Mouse (Mus musculus) cerebellum, adult 9-11 months (tissue): ENCODE measurements at regions not wholly inside any gene's neighbourhood (a gene's known extent, or its start where the extent isn't known, plus 50 kb on each side); places are given as distances from the start of the nearest gene placed in this dataset.

ENCODE experiments used
- DNase-seq: peaks from one replicate; pipeline ENCODE4 v3.0.0; 2022

DNA sequence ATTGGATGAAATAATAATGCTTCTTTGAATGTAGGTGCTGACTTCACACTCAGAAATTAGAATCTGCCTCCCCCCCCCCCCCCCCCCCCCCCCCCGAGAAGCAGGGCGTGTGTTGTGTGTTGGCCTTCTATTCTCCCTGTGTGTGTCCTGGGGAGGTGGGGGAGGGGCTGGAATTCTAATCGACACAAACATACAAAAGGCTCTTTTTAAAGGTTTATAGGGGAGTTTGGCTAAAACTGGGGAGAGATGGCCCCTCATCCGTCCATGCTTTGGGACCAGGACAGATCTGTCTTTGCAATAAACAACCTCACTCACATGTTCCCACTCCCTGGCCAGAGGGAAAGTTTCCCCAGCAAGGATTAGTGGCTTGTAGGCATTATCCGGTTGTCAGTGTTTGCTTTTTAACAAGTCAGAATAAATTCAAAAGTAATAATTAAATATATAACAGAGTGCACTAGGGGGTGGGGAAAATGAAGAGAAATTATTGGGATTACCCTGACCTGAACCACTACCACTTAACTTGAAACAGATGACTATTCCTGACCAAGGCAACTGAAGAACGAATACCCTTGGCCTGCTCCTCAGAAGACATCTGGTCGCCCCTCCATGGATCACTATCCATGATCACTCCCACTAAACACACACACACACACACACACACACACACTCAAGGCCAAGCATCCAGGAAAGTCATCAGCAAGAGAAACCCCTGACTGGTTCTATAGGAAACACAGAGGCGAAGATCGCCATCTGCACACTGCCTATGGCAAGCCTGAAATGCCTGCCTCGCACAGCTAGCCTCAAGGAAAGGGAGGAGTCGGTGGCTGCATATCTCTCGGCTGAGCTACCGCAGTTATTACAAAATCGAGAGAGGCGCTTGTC, 223.5 kb upstream of the Rgma start:
- no peak for DNase-seq

DNA sequence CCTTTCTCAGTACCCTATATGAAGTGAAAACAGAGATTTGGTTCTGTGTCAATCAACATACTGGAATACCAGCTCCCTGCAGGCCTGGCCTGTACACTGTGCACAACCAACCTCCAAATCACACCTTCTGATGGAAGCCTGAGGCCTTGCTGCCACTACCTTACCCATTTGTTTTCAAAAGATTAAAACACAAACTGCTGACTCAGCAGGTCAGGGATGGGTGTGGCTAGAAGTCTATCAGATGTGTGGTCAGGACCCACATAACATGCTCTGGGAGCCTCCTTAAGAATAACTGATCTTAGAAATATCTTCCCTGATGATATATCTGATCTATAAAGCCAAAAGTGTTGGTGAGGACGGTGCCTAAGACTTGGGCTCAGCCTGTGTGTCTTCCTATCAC, 221.6 kb upstream of the Rgma start:
- DNase-seq = no peak

DNA sequence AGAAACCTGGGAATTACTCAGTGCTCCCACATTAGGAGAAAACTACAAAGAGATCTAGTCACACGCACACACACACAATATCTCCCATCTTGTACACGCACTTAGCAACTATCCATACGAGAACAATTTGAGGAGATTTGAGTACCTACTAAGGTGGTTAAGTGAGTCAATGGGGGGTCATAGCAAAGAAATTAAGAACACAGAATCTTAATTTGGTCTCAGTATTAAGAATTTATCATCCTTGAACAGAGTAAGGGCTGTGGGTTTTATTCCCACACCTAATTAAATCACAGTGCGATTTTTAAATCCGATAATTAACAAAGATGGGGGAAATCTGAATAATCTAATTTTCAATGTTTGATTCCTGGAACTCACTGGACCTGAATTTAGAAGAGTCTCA, 216.5 kb upstream of the Rgma start:
- no peak for DNase-seq

DNA sequence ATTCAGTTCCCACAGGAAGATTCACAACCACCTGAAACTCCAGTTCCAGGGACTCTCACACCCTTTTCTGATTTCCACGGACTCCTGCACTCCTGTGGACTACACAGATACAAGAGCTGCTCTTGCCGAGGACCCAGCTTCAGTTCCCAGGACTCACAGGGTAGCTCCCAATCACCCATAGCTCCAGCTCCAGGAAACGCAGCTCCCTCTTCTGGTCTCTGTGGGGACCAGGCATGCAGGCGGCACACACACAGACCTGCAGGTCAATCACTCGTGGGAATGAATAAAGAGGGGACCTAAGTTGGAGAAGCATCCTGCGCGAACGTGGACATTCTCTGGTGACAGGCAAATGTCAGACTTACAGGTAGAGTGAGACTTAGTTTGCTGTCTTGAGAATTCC, 214.3 kb upstream of the Rgma start:
- no peak for DNase-seq

DNA sequence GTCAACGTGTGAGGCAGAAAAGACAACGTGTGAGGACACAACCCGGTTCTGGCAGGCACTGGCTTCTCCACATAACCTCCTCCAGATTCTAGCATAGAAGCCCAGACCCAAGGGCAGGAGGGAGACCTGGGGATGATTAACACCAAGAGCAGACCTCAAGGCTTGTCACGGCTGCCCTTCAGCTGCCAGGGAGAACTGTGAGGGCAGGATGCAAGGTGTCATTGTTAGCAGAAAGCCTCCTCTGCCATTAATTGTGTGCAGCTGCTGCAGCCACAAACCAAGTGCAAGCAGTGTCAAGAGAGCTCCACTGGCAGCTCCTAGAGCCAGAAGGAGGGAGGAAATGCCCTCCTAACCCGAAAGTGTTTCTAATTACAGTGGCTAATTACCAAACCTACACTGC, 211.6 kb upstream of the Rgma start:
- no peak for DNase-seq

DNA sequence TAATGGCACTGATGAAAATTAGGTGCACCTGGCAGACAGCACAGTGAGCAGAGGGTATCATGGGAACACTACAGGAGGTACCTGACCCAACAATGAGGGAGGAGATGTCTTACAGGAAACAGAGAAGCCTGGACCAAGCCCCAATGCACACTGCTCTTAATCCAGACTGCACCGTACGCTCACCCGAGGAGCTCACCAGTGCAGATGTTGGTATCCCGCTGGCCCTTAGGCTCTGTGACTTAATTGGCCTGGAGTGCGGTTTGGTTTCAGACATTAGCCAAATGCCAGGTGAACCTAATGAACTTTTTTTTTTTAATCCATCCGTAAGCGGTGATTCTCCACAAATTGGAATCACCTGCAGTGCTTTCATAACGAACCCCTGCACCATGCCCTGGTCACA, 209.8 kb upstream of the Rgma start:
- no peak for DNase-seq

DNA sequence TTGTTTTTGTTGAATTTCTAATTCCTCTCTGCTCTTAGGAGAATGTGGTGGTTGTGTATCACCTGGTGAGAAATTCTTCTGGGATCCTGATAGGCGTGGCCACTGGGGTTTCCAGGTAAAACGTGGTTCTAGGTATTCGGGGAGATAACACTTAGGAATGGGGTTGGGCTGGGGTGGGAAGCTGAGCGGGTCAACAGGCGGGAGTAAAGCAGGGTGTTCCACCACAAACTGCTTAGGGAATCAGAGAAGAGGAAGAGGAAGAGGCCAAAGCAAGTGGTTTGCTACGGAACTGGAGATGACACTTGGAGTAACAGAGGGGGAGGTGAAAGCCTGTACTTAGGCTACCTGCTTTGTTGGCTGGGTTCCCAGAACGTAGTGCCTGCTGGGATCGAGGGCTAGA, 205.9 kb upstream of the Rgma start:
- no peak for DNase-seq

DNA sequence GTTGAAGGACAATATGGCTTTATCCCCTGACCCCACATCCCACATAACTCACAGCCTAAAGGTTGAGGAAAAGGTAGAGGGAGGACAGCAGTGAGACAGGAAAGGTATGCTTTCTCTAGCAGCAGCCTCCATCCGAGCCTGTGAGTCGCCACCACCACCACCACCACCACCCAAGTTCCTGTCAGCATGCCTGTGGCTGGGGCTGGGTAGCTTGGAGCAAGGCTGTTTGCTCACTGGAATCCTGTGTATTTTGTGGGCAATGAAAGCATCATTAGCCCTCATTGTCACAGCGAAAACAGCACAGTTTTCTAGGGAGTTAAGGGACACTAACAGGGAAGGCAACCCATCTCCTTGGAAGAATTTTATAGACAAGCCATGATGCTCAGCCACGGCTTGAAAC, 202.7 kb upstream of the Rgma start:
- DNase-seq = no peak

DNA sequence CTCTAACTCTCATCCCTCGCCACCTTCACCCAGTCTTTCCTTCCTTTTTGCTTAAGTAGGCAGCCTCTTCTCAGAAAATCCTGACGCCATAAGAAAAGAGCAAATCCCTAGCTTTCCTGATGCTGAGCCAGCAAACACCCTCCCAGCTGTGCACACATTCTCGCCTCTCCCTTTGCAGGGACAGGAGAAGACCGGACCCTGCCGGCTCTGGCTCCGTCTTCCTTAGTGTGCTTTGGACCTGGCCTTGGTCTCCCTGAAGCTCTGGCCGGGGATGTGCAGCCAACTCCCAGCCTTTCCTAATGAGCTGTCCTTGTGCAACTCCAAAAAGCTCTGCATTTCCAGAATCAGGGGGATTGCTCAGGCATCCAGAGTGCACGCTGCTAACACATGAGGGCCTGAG, 191.5 kb upstream of the Rgma start:
- no peak for DNase-seq

DNA sequence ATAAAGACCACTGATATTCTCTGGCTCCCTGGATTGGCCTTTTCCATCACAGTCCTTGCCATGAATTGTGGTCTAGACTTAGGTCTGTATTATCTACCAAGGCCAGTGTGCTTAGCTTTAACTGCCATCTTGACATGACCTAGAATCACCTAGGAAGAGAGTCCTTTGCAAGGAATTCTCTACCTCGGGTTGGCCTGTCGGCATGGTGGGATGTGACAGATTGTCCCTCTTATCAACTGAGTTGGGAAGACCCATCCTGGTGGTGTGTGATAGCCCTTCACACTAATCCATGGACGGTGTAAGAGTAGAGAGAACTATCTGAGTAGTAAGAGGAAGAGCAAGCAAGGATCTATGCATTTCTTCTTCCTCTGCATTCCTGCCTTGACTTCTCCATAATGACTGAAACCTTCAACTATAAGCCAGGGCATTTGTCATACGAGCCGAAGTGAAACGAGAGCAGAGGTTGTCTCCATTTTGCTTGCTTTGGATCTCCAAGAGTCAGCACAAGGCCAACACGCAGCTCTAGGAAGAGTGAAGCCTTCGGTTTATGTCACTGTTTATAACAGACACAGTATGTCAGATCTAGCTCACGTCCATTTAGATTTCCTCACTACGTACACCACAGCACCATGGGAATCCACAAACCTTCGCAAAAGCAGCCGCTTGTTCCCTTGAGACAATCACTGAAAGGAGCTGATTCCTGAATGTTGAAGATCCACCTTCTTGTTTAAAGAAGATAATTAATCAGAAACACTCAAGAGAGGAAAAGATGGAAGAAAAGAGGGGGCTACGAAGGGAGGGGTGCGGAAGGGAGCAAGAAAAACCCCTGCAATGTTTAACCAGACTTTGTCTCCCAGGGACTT, 190.9 kb upstream of the Rgma start:
- no peak for DNase-seq

DNA sequence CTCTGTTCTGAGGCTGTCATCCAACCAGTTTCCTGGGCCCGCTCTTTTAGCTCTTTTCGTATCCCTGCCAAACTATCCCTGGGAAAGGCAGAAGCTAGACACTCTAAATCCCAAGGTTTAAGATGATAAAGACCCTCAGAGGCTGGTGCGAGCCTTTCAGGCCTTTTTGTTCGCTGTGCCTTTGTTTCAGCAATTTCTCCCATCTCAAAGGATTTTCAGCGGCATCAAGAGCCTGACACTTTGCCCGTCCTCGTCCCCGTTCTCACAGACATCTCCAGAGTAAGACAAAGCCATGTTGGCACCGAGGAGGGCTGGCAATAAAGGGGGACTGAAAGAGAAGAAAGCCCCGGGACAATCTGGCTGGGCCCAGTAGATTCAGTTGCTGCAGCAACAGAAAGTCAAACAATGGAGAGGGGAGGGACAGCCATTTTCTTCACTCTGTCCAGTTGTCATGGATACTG, 190.2 kb upstream of the Rgma start:
- peak; percentile 58 for DNase-seq

DNA sequence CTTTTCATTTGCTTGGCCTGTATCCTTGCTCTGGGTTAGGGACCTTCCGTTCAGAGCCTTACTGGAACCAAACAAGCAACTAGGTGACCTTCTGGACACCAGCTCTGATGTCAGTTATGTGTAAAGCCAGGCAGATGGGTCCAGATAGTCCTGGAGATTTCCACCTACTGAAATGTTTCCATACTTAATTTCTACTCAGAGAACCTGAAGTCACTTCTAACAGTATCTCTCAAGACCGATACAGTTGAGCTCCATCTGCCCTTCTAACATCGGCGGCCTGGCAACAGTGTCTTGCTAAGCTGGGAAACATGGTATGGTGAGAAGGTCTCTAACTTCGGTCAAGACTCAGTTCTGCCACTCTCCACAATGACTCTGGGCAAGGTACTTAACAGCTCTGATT, 189.7 kb upstream of the Rgma start:
- DNase-seq = no peak

DNA sequence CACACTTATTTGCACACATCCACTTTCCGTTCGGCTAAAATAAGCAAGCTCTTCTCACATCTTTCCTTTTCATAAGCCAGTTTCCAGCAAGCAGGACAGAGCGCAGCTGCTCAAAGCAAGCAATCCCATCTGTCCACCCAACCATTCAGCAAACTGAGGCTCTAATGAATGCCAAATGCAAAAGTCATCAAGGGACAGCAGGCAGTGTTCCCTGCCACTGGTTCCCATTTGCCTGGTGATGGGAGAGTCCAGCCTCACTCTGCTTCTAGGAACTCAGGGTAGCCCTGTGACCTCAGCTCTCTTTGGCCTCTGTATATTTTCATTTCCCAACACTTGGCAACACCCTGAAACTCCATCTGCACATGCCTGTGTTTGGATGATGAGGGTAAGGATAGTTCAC, 188.8 kb upstream of the Rgma start:
- no peak for DNase-seq

DNA sequence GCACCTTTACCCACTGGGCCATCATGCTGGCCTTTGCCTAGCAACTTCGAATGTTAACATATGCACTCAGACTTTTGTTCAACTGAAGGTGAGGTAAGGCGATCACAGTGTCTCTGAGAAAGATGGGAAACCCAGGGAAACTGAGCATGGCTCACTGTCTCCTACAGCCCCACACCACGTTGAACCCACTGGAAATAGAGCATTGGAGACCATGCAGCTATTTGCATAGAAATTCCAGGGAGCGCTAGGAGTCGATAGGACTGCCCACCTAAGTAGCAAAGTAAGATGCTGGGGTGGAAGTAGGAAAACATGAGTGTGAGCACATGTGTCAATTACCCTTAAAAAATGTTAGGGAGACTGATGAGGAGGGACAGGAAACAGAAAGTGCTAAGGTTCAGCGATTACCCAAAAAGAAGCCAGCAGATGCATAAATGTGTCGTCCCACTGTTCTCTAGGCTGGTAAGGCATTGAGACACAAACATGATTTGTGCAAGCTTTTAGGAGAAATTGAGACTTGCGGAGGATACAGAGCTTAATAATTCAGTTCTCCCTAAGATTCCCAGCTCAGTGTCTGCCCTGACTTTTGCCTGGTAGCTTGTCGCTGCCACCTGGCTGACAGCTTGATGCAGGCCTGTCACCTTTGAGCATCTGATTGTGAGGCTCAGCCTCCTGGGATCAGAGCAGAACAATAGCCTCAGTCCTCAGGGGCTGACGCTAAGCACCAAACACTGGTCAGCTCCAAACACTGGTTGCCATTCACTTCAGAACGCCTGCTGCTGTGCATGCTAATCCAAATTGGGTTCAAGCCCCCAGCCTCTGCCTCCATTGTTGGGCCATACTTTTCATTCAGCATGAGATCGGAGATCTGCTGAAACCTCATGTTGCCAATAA, 183.7 kb upstream of the Rgma start:
- no peak for DNase-seq

DNA sequence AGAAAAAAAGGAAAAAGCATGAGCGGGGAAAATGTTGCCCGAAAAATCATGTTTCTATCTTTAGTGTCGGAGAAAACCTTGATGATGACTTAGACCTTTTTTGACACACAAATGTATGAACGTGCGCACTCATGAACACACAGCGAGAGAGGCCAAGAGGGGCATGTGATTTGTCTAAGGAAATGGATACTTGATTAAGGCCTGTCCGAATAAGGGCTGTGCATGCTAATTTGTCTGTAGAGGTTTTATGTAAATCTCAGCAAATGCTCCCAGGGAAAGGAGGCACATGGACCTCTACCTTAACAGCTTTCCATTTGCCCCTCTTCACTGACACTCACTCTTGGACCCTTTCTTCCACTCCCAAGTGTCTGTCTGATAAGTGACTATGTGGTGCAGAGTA, 182.5 kb upstream of the Rgma start:
- no peak for DNase-seq

DNA sequence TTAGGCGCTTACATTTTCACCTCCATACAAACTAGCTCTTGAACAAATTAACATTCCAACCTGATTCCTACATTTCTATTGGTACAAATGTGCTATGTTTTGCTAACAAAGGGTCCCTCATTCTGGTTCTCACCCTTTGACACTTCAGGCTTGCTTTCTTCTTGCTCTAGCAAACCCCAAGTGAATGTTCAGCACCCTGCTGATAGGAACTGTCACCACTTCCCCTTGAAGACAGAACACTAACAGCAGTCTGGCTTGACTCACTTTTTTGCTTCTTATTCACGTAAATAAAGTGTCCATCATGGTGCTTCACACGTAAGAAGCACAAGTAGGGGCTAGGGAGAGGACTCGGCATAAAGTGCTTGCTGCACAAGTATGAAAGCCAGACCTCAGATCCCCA, 180.0 kb upstream of the Rgma start:
- no peak for DNase-seq

DNA sequence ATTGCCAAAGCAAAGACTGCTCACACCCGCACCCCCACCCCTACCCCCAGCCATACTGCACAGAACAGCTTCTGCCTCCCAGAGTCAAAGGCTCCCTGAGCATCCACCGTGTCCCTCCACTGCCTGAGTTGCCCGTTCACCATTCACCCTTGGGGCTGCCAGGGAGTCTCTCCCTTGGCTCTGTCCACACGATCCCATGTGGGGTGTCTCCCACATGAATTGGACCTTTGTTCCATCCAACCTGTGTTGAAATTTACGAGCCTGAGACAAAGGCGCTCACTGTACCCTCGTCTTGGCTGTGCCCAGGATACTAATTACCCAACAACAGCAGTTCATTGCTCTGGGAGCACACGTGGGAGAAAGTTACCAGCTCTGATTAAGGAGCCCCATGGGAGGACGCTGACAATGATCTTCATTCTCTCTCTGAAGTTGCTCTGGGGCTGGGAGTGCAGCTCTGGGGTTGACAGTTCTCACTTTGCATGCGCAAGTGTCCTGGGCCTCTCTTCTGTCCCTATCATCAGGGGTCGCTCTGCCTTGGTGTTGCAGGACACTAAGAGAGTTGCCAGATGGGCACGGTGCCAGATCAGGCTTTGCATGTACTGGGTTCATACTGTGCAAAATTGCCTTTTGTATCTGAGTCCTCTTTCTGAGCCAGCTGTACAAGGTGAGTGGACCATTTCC, 178.3 kb upstream of the Rgma start:
- DNase-seq = peak; percentile 41

DNA sequence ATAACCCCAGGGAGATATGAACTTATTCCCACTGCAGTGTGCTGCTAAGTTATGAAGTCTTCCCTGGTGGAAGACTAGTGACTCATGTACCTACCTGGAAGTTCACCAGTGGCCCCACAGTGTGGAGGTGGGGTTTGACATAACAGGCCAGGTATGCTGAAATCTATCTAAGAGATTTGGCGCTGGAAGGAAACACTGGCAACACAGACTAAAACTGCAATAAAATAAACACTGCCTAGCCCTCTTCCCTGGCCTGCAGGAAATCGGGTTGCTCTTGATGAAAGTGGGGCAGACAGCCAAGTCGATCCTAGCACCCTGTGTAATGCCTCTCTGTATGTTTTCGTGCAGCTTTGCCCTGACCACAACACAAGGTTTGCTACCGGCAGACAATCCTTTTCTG, 177.2 kb upstream of the Rgma start:
- DNase-seq = no peak

DNA sequence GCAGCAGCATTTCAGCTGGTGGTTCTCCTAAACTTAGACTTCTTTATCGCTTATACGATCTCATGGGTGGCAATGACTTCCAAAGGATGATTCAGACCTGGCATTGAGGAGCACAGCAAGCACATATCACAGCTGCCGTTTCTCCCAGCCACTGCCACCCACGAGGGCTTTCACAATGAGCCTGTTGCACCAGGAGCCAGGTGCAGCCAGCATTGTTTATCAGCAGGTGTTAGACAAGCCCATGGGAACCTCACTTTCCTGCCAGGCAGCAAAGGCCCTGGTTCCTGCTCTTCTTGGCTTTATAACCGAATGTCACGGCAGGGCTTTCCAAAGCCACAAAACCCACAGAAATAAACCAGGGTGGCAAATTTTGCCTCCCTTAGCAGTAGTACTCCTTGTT, 175.3 kb upstream of the Rgma start:
- DNase-seq = no peak

DNA sequence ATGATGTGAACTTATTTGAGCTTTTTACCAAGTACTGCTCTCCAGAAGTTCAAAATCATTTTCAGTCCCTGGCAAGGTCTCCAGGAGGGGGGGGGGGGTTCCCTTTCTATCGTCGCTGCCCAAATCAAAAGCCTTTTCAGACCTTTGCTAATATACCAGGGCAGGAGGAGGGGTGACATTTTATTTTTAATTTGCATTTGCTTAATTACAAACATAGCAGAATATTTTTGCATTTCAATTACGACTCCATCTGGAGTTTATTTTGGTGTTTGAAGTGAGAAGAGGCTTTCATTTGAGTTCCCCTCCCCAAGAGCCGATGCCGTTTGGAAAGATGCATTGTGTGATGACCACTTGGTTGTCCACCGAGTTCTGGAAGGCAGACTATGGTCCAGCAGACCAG, 174.0 kb upstream of the Rgma start:
- DNase-seq = no peak

DNA sequence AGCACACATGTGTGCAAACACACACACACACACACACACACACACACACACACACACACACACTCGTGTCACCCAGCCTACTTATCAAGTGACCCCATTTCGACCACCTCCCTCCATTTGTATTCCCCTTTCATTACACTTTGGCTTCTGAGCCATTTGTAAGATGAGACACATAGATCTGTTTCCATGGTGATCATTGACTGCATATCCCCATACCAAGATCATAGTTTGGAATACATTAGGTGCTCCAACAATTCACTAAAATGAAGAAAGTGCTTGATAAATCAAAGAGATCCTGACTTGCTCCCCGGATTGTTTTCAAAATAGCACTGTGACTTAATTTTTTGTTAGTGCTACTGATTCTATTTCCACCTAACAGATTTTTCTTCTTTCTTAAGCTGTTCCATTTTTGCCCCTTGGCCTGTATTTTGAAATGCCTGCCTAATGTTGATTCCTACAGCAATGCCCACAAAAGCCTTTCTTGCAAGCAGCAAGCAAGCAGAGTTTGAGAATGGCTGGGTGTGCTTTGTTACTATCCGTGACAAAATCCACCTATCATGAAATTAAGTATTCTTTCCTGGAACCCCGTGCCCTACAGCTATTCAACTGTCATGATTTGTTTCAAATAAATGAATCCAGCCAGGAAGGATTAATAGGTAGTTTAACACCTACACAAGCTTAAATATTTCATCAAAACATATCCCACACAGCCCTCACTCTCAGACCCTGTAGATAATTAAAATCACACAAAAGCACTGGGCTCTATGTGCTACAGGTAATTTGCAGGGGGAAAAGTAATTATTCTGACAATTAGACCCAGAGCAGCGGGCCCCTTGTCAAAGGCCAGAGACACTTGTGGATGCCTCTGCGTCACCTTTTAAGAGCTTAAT, 168.1 kb upstream of the Rgma start:
- DNase-seq = no peak

DNA sequence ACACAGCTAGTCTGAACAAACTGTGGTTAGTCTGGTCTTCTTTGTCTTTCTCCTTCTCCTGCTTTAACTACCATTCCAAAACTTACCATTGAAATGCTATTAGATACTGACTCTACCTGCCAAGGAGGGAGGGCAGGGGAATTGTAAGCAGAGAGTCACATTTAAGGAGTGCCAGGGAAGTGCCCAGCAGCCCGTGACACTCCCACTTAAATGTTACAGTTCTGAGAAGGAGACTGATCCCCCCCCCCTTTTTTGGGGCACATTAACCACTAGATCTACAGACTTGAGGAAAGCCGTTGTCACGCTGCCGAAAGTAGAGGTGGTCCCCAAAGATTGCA, 166.9 kb upstream of the Rgma start:
- DNase-seq = no peak
